Mouse (Mus musculus) cerebellum, adult 2 months (tissue): ENCODE measurements around the gene Cenpb. TPM values are rescaled to one million over a fixed set of nuclear protein-coding genes. Genes with fewer than 3 reads are reported as not detected.

ENCODE experiments used
- DNase-seq, 2 experiments: peaks; one replicate each; pipeline ENCODE4 v3.0.0; 2021
- H3K27ac ChIP-seq: fragments of 200-500 bp; 2 replicates; pipeline ENCODE4 v1.5.1; 2012; ENCODE audit warnings: low read length, control low read depth, inconsistent platforms; ENCODE audit not compliant: insufficient read depth
- H3K27me3 ChIP-seq: fragments of 200-500 bp; 2 replicates; pipeline ENCODE4 v1.6.1; 2012; ENCODE audit warnings: inconsistent platforms, mild to moderate bottlenecking, low read length, moderate library complexity; ENCODE audit not compliant: control insufficient read depth, insufficient read depth
- H3K4me1 ChIP-seq: fragments of 200-500 bp; 2 replicates; pipeline ENCODE4 v1.6.1; 2011; ENCODE audit warnings: low read length; ENCODE audit not compliant: control insufficient read depth, insufficient read depth
- H3K4me3 ChIP-seq: fragments of 200-500 bp; replicated peaks from 2 replicates; pipeline ENCODE3; 2011; ENCODE audit warnings: mild to moderate bottlenecking, low read depth, low read length, control low read depth; ENCODE audit not compliant: insufficient read depth
- CTCF ChIP-seq: fragments of 200-500 bp; IDR thresholded peaks from 2 replicates; pipeline ENCODE4 v1.5.1; 2011; ENCODE audit warnings: low read depth, mild to moderate bottlenecking, control low read depth, low read length, moderate library complexity, borderline replicate concordance; ENCODE audit not compliant: insufficient read depth
- POLR2A ChIP-seq: fragments of 200-500 bp; IDR thresholded peaks from 2 replicates; pipeline ENCODE4 v1.6.1; 2011; ENCODE audit warnings: low read length, control low read depth, borderline replicate concordance; ENCODE audit not compliant: insufficient read depth
- WGBS: fragments of 180-500 bp; shearing (Covaris S2); methylation state at CpG from one replicate; pipeline ENCODE4 v1.1.7; 2018; 5-methylcytosine and 5-hydroxymethylcytosine counted together
- polyA plus RNA-seq: library from polyadenylated mRNA; depleted of rRNA; stranded (reverse); fragments of >200 nt; gene quantifications from 2 replicates; pipeline ENCODE4 v1.2.3, GENCODE M21; 2012

Cenpb gene
- polyA plus RNA-seq, 1 experiment: 72.5 TPM

DNA sequence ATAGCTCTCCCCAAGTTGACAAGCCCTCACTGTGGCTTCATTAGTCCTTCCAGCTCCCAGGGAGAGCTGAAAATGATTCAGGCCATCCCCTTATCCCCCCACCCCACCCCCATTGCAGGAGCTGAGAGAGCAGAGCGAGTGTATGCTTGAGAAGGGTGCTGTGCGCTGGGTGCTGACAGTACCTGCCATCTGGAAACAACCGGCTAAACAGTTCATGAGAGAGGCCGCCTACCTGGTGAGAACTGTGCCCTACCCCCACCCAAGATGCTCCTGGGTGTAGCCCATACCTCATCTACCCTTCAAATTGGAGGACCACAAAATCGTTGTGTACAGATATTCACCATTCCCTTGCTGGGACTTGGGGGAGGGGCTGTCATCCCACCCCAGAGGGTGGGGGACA, 40.6 kb downstream of the Cenpb start:
- WGBS: 84% methylated on average over 5 of the region's 5 CpGs
- TF ChIP-seq POLR2A: no peak
- no peaks in the 10 kb centered on the region for H3K27me3 ChIP-seq

DNA sequence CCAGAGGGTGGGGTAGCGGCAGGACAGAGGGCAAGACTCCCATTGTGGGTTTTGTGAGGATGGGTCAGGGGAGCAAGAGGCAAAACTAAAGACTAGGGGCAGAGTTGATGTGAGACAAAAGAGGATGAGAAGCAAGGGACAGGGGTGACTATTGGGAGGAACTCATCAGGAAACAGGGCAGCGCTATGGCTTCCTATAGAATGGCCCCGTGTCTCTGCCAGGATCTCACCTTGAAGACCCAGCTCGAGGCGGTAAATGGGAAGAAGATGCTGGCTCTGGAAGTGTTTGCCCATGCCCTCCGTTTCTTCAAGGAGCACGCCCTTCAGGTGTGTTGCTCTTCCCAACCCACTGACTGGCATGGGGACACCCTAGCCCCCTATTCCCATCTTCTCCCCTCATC, 41.1 kb downstream of the Cenpb start:
- Histone ChIP-seq H3K27ac (no peak overlapping the region), H3K4me1 (no peaks in the 10 kb centered on the region), H3K4me3 (no peak overlapping the region), H3K27me3 (no peaks in the 10 kb centered on the region)
- no peak for TF ChIP-seq POLR2A
- TF ChIP-seq CTCF: no peak
- no peak for DNase-seq
- WGBS: 84% methylated on average over 7 of the region's 7 CpGs

More for the DNA sequence above, 40.6 kb downstream of the Cenpb start:
- H3K27ac ChIP-seq: no peak overlapping the region
- H3K4me1 ChIP-seq: no peaks in the 10 kb centered on the region
- no peak overlapping the region for H3K4me3 ChIP-seq
- no peak for DNase-seq

DNA sequence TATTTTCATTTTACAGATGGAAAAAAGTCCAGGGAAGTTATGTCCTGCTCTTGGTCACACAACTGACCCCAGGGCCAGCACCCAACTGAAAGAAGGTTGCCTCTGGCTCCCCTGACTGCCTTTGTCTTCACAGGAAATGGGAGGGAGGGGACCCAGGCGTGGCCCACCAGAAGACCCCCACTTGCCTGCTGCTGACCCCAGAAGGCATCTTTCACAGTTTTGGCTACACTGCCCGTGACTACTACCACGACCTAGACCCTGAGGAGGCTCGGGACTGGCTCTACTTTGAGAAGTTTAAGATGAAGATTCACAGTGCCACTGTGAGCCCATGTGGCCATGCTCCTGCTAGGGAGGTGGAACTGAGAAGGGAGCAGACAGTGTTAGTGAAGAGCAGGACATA, 41.6 kb downstream of the Cenpb start:
- Histone ChIP-seq H3K27me3 (no peaks in the 10 kb centered on the region), H3K4me1 (no peaks in the 10 kb centered on the region), H3K27ac (no peak overlapping the region), H3K4me3 (no peak overlapping the region)
- DNase-seq: no peak
- TF ChIP-seq CTCF: no peak
- TF ChIP-seq POLR2A: no peak
- WGBS: 79% methylated on average over 4 of the region's 4 CpGs

DNA sequence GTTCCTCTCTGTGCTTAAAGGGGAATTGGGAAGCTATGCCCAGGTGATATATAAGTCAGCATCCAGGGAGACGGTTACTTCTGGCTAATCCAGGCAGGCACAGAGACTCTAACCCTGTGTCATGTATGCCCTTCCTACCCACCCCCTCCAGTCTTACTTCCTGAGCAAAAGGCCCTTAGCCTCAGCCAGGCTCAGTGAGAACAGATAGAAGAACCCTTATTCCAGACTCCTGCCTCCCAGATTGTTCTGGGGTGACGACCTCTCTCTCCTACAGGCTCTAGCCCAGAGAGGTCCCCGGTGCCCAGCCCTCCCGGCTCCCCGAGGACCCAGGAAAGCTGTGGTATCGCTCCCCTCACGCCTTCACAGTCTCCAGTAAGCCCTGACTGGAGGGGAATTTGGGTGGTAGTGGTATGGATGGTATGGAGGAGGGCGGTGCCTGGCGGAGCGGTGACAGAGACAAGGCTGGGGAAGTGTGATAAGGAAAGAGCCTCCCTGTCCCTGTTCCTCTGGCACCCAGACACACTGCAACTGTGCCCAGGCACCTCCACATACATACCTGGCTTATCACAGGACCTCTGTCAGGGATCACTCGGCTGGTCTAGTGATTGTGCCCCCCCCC, 44.2 kb downstream of the Cenpb start:
- TF ChIP-seq POLR2A: no peak
- TF ChIP-seq CTCF: no peak
- no peaks in the 10 kb centered on the region for H3K4me1 ChIP-seq
- 79% methylated on average over 11 of the region's 11 CpGs for WGBS
- H3K4me3 ChIP-seq: no peak overlapping the region
- H3K27me3 ChIP-seq: no peaks in the 10 kb centered on the region
- H3K27ac ChIP-seq: no peak overlapping the region
- no peak for DNase-seq

DNA sequence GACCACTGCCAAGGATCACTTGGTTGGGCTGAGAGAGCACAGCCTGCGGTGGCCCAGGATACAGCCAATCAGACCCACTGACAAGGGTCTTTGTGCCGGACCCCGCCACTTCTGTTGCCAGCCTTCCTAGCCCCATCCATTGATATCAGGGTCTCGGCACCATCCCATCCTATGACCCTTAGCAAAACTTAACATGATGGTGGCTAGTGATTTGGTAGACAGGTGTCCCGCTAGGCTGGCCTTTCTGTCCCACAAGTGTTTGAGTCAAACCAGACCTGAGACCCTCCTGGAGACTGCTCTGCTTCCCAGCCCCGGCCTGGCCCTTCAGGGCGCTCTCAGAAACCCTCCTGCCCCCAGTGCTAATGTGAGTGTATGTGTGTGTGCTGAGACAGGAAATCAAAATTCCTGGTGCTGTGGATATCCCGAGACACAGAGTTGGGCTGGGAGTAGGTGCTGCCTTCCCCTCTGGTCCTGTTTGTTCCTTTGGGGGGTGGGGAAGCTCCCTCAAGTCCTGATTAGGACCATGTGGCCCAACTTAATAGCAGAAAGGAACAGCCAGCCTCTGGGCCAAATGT, 45.0 kb downstream of the Cenpb start:
- Histone ChIP-seq H3K4me3 (no peak overlapping the region), H3K27ac (no peak overlapping the region), H3K4me1 (no peaks in the 10 kb centered on the region), H3K27me3 (no peaks in the 10 kb centered on the region)
- DNase-seq: no peak
- 73% methylated on average over 8 of the region's 8 CpGs for WGBS
- TF ChIP-seq CTCF (no peak), POLR2A (no peak)

DNA sequence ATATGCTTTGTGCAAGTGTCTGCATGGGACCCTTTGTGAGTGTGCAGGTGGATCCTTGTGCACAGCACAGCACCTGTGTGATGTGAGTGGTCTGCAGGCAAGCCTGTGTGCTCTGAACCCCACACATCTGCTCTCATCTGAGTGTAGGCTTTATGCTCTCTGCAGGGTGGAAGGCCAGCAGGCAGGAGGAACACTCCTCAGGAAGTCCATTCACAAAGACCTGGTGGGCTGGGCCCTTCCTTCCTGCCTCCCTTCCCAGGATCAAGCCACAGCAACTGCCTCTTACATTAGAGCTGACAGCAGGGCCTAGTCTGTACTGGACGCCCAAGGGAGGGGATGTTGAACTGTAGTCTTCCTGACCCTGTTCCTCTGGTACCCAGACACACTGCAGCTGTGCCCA, 45.5 kb downstream of the Cenpb start:
- Histone ChIP-seq H3K27me3 (no peaks in the 10 kb centered on the region), H3K4me1 (no peaks in the 10 kb centered on the region), H3K4me3 (no peak overlapping the region), H3K27ac (no peak overlapping the region)
- WGBS: 47% methylated on average over 1 of the region's 1 CpGs
- TF ChIP-seq CTCF (no peak), POLR2A (no peak)
- DNase-seq: no peak

DNA sequence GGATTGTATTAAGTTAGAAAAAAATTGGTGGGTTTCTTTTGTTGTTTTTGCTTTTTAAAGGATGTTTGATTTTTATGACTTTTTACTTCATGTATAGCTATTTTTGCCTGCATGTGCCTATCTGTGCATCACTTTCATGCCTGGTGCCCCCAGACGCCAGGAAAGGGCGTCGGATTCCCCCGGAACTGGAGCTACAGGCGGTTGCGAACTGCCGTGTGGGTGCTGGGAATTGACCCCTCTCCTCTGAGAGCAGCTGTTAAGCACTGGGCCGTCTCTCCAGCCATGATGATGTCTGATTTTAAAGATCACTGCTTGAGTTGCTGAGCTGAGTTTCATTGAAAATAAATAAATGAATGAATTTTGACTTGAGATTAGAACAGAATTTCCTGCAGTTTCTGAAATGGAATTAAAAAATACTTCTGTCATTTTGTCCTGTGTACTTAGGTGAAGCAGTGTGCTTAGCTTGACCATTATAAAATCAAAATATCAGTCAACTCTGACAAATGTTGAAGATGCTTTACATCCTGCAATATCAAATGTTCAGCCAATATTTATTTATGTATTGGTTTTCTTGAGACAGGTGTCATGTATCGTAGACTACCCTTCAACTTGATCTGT, 46.8 kb downstream of the Cenpb start, which contains the start of gene Gm11037:
Gene Gm11037 (plus strand): TSS at position 568 of the 618 bp plus-strand sequence.
- H3K27me3 ChIP-seq: no peaks in the 10 kb centered on the region
- 79% methylated on average over 9 of the region's 9 CpGs for WGBS
- TF ChIP-seq POLR2A: no peak
- no peak for TF ChIP-seq CTCF

DNA sequence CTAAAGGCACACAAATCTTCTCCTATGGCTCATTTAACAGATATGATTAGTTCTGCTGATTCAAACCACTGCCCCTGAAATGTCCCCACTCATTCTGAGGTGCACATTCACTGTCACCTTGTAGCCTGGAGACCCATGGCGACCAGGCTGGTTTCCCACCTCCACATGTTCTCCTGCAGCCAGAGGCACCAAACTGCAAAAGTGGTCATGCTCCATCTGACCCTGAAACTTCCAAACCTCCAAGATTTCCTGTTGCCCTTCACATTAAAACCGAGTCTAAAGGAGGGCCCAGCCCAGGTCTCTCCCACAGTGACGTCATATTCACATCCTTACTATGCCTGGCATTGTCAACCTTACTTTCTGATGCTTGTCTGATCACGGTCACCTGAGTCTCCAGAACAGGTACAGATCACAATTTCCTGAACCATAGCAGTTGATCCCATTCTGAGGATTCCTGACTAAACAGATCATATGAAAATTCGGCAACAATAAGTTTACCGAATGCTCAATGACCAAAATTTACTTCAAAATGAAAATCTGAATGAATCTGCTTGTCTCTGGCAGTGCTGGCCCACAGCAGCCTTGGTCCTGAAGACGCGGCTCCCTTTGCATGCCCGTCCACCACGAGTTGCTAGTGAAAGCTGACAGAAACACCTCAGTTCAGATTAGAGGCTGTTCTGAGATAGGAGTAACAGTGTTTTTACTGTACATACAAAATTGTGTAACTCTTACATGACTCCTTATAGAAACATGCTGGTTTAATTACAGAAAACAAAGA, 47.6 kb downstream of the Cenpb start:
- TF ChIP-seq CTCF (no peak), POLR2A (no peak)
- H3K4me3 ChIP-seq: no peak overlapping the region
- no peak overlapping the region for H3K27ac ChIP-seq
- no peak for DNase-seq
- 81% methylated on average over 10 of the region's 10 CpGs for WGBS
- no peaks in the 10 kb centered on the region for H3K4me1 ChIP-seq
- no peaks in the 10 kb centered on the region for H3K27me3 ChIP-seq

More for the DNA sequence above, 46.8 kb downstream of the Cenpb start, which contains the start of gene Gm11037:
- Histone ChIP-seq H3K4me3 (no peak within 1 kb of the TSS), H3K4me1 (no peaks in the 10 kb centered on the region), H3K27ac (no peak within 1 kb of the TSS)
- DNase-seq: no peak
